Mouse (Mus musculus) C2C12 (cell line): Measurements from ENCODE around the gene Gse1. TPM values are rescaled to one million over a fixed set of nuclear protein-coding genes. Genes with fewer than 3 reads are reported as not detected.

Experiments used
- H3K27me3 ChIP-seq: one replicate; pipeline ENCODE4 v1.6.1; 2011; ENCODE audit not compliant: control insufficient read depth, insufficient read depth, insufficient read length
- H3K36me3 ChIP-seq: one replicate; pipeline ENCODE4 v1.6.1; 2011; ENCODE audit not compliant: control insufficient read depth, insufficient read depth
- H3K4me3 ChIP-seq: one replicate; pipeline ENCODE4 v1.5.1; 2011; ENCODE audit warnings: mild to moderate bottlenecking, control low read depth; ENCODE audit not compliant: poor library complexity, insufficient read depth, severe bottlenecking
- H3K79me2 ChIP-seq: one replicate; pipeline ENCODE4 v1.6.1; 2011; ENCODE audit not compliant: control insufficient read depth, insufficient read depth
- H3K79me3 ChIP-seq: one replicate; pipeline ENCODE4 v1.6.1; 2011; ENCODE audit warnings: low read depth, control low read depth
- H3ac ChIP-seq: one replicate; pipeline ENCODE3; 2011; ENCODE audit warnings: low read depth; ENCODE audit not compliant: control insufficient read depth, insufficient read length
- CEBPB ChIP-seq: IDR thresholded peaks from one replicate; pipeline ENCODE4 v1.6.1; 2011; ENCODE audit warnings: low read depth, mild to moderate bottlenecking, control low read depth, moderate library complexity
- CTCF ChIP-seq: IDR thresholded peaks from one replicate; pipeline ENCODE4 v1.5.1; 2011; ENCODE audit not compliant: control insufficient read depth, insufficient read depth, insufficient read length
- FOSL1 ChIP-seq: IDR thresholded peaks from one replicate; pipeline ENCODE4 v1.8.0; 2011; ENCODE audit warnings: mild to moderate bottlenecking, low read length; ENCODE audit not compliant: poor library complexity, insufficient read depth, severe bottlenecking
- MAX ChIP-seq: IDR thresholded peaks from one replicate; pipeline ENCODE4 v1.6.1; 2011; ENCODE audit warnings: mild to moderate bottlenecking, control low read depth
- MYOD1 ChIP-seq: IDR thresholded peaks from one replicate; pipeline ENCODE4 v1.6.1; 2011; ENCODE audit warnings: low read depth; ENCODE audit not compliant: control insufficient read depth, insufficient read length
- MYOG ChIP-seq: IDR thresholded peaks from one replicate; pipeline ENCODE4 v1.6.1; 2011; ENCODE audit not compliant: control insufficient read depth, insufficient read length; ENCODE audit errors: extremely low read depth
- USF1 ChIP-seq: IDR thresholded peaks from one replicate; pipeline ENCODE4 v1.6.1; 2011; ENCODE audit warnings: low read depth, mild to moderate bottlenecking, control low read depth, moderate library complexity
- polyA plus RNA-seq: library from polyadenylated mRNA; unstranded; fragments of >200 nt; fragmentation: generic; extraction: Trizol; gene quantifications from one replicate; pipeline ENCODE4 v1.2.1, GENCODE M21; 2012; ENCODE audit warnings: missing spikeins

Gene Gse1
- polyA plus RNA-seq, 1 experiment, result 15.6 TPM

DNA sequence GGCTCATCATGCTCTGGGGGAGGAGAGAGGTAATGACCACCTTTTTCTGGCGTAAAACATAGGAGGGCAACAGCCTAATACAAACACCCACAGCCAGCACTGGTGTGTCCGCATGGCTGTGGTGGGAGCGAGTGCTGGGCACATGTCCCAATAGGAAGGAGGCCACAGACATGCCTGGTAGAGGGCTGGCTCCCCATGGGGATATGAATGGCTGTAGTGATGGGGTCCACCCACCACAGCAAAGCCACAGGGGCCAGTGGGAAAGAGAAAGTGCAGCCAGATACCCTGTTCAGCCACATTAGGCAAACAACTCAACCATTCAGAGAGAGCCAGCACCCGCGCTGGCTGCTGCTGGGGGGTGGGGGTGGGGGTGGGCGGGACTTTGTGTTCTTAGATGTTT is 256.9 kb downstream of the Gse1 start:
- TF ChIP-seq USF1 (no peak), CTCF (no peak), MYOG (no peak), MYOD1 (no peak)
- peaks cover 10% of the 10 kb centered on the region for H3K79me2 ChIP-seq
- H3K79me3 ChIP-seq, result peaks cover 3% of the 10 kb centered on the region
- H3K36me3 ChIP-seq, result no peaks in the 10 kb centered on the region
- H3K27me3 ChIP-seq, result no peaks in the 10 kb centered on the region
- no peak overlapping the region for H3K4me3 ChIP-seq
- no peak overlapping the region for H3ac ChIP-seq

DNA sequence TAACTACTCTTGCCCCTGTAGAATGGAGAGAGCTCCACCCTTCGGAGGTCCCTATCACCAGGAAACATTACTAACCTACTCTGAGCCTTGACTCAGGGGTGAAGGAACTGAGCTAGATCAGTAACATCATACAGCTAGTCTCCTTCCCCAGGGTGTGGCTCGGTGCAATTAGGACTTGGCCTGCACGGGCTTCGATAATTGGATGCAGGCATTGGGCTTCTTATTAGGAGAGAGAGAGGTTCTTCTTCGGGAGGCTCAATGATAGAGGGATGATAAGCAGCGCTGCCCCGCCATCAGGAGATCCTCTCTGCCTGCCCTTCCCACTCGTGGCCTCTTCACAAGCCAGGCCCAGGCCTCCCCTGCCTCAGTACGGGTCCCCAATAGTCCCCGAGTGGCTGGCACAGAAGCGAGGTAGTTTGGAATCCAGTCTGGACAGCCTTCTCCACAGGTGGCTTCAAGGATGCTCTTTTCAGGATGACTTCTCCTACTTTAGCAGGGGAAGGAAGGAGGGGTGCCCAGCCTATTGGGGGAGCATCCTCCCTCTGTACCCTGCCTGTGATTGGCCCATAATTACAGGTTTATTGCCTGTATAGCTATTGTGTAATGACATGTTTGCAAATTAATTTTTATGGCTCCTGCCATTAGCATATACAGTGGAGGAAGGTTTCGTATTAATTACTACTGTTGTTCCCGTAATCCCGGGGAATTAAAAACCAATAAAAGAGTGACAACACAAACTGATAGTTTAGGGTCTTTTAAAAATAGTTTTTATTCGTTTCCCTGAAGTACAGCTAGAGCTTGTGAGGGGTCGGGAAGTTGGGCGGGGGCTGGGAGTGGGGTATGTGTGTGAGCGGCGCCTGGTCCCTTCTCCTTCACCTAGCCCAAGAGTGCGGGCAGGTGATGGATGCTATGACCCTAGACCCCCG is 257.6 kb downstream of the Gse1 start:
- H3K27me3 ChIP-seq, result no peaks in the 10 kb centered on the region
- peaks cover 17% of the 10 kb centered on the region for H3K79me2 ChIP-seq
- H3ac ChIP-seq, result no peak overlapping the region
- no peak overlapping the region for H3K4me3 ChIP-seq
- H3K36me3 ChIP-seq, result no peaks in the 10 kb centered on the region
- TF ChIP-seq USF1 (no peak), MAX (no peak), MYOG (no peak), MYOD1 (no peak), FOSL1 (no peak), CTCF (no peak), CEBPB (no peak)
- peaks cover 4% of the 10 kb centered on the region for H3K79me3 ChIP-seq

DNA sequence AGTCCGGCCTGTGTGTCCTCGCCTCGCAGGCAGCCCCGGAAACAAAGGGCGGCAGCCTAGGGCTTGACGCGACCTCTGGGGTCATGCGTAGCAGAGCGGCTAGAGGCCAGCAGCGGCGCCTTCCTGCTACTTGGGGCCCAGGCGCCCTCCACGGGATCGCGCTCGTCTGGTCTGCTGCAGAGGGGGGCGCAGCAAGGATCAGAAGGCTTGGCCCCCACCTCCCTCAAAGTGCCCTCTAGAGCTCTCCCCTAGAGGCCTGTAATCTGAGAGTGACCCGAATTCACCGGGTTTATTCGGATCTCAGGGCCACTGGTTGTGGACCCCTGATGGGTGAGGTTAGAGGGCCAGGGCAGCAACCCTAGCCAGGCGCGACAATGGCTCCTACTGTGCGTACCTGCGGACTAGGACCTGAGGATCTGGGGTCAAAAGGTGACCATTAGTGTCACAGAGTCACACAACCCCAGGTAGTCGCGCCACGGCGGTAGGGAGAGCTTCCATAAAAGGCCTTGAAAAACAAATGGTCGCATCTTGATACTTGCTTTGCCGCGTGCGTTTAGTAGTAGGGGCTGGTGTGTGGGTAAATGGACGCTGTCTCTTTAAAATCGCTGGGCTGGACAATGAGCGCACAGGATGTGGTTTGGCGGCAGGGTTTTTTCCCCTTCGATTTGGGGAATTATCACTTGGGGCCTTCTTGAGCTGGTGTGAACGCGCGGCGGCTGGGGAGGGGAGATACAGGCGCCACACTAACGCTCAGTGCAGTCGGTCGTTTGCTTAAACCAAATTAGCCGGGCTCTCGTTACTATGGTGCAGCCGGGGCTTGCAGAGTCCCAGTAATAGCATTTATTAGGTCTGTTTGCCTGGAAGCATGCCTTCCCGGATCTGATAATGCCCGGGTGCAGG is 258.5 kb downstream of the Gse1 start:
- peaks cover 8% of the 10 kb centered on the region for H3K79me3 ChIP-seq
- peak overlapping the region; percentile 55 for H3K4me3 ChIP-seq
- TF ChIP-seq CTCF (no peak), USF1 (no peak), MYOD1 (no peak), MAX (no peak), MYOG (no peak), FOSL1 (no peak), CEBPB (no peak)
- no peaks in the 10 kb centered on the region for H3K27me3 ChIP-seq
- H3ac ChIP-seq, result peak overlapping the region; percentile 84
- H3K36me3 ChIP-seq, result no peaks in the 10 kb centered on the region
- H3K79me2 ChIP-seq, result peaks cover 26% of the 10 kb centered on the region

DNA sequence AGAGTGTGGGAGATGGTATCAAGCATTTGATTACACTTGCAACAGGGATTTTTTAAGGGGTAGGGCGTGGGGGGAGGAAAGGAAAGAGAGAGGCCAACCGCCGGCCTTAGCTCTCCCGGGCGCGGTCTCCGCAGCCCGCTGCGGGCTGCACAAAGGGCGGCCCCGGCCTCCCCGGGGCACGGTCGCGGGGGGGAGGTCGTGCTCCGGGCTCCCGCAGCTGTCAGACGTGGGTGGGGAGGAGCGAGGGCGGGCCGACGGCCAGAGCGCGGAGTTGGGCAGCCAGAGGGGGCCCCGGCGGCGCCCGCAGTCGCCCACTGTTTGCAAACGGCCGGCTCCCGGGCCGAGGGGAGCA is 259.1 kb downstream of the Gse1 start:
- H3K27me3 ChIP-seq, result no peaks in the 10 kb centered on the region
- peaks cover 8% of the 10 kb centered on the region for H3K79me3 ChIP-seq
- peaks cover 33% of the 10 kb centered on the region for H3K79me2 ChIP-seq
- peak overlapping the region; percentile 84 for H3ac ChIP-seq
- no peak for TF ChIP-seq USF1
- no peak for TF ChIP-seq MYOG
- TF ChIP-seq FOSL1, result no peak
- no peak for TF ChIP-seq MYOD1
- no peak for TF ChIP-seq CEBPB
- no peak for TF ChIP-seq MAX
- TF ChIP-seq CTCF, result no peak
- H3K4me3 ChIP-seq, result peak overlapping the region; percentile 55
- H3K36me3 ChIP-seq, result no peaks in the 10 kb centered on the region

DNA sequence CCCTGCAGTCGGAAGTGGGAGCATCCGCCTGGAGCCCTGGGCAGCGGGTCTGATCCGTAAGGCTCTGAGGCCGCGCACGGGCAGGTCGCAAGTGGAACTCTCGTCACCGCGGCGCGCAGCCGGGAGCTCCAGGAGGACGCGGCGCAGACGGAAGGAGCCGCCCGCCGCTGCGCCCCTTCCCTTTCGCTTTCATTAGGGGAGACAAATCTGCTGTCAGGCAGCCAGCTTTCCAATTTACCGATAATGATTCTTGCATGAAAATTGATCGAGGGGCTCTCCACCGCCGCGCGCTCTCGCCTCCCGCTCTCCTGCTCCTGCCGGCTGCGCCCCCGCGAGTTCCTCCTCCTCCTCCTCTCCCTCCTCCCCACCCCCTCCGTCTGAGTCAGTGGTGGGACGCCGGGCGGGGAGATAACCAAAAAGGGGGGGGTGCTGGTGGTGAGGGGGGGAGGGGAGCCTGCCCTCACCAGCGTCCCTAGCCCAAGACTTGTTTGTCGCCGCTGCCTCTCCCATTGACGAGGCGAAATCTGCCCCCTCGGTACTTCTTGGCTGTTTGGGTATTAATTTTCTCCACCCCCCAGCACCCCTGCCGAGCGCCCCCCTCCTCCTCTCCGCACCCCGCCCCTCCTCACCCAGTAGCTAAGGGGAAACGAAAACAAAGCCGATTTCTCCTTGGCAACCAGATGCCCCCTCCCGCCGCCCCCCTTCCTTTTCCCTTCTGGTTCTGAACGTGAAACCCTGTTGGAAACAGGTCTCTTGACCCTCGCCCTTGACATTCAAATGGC is 259.7 kb downstream of the Gse1 start:
- no peaks in the 10 kb centered on the region for H3K27me3 ChIP-seq
- peak overlapping the region; percentile 84 for H3ac ChIP-seq
- H3K79me2 ChIP-seq, result peaks cover 38% of the 10 kb centered on the region
- H3K36me3 ChIP-seq, result no peaks in the 10 kb centered on the region
- peak overlapping the region; percentile 55 for H3K4me3 ChIP-seq
- H3K79me3 ChIP-seq, result peaks cover 8% of the 10 kb centered on the region
- TF ChIP-seq CEBPB (no peak), USF1 (no peak), FOSL1 (no peak), MAX (no peak), CTCF (no peak), MYOD1 (no peak), MYOG (no peak)
